9 mouse cellular contexts compared by ENCODE assay signal in genomic region chr2:11288531-11288846, GRCm38 (mm10).
A peak's percentile ranks its signal among the peaks of the same experiment; 100 is the strongest.
DNase-seq lines count a peak whose midpoint lies in the region; ATAC-seq lines count a peak whose summit lies in the region.
"Had no signal": no experiment of that assay in that cellular context is flagged by ENCODE, and none has a peak within 500 bp of the region (broad histone marks: within the 10 kb centered on the region; RNA-seq: fewer than 3 reads in every experiment).

No protein-coding gene starts in this region.

- H3K9ac ChIP-seq in limb, embryonic 13.5 days, result no peak overlapping the region

- peak; percentile 55; the same call in 1 of the 2 replicates for ATAC-seq in limb, embryonic 13.5 days (ENCODE audit: low FRiP score, low read depth)

- peaks cover 3% of the 10 kb centered on the region; the same call in 1 of the 2 replicates for H3K9me3 ChIP-seq in limb, embryonic 13.5 days

- 7% methylated on average over 7 of the region's 7 CpGs for WGBS in limb, embryonic 13.5 days

- no peak overlapping the region for H3K27ac ChIP-seq in limb, embryonic 13.5 days

- no peaks in the 10 kb centered on the region for H3K27me3 ChIP-seq in limb, embryonic 13.5 days
- no peaks in the 10 kb centered on the region for H3K27me3 ChIP-seq in splenic B cell, adult 2 months (ENCODE audit: control insufficient read depth, insufficient read depth, low read length, poor library complexity, severe bottlenecking)

- H3K4me2 ChIP-seq in limb, embryonic 13.5 days (replicated peaks), result peak overlapping the region; percentile 24; the same call in 1 of the 2 replicates

- no peaks in the 10 kb centered on the region for H3K36me3 ChIP-seq in limb, embryonic 13.5 days
- no peaks in the 10 kb centered on the region for H3K36me3 ChIP-seq in splenic B cell, adult 2 months (ENCODE audit: control insufficient read depth, insufficient read depth, low read length, poor library complexity, severe bottlenecking)

- H3K4me1 ChIP-seq in limb, embryonic 13.5 days, result no peaks in the 10 kb centered on the region

- H3K4me3 ChIP-seq in limb, embryonic 13.5 days, result no peak overlapping the region
- H3K4me3 ChIP-seq: erythroblast, embryonic 14.5 days had no signal

- DNase-seq in A20 (ENCODE audit: low read depth, low spot score), result peak; percentile 74
- peak; percentile 87 for DNase-seq in adrenal gland, postnatal 10 days
- peak; percentile 80 for DNase-seq in embryo, embryonic 9.5 days (ENCODE audit: extremely low spot score)
- DNase-seq in gastrocnemius, postnatal 4 days (ENCODE audit: low spot score in 2 of 2), result peak; percentile 75 to 78
- DNase-seq in kidney, adult 9 months, result peak; percentile 86
- peak; percentile 56 to 79 for DNase-seq in natural killer cell, adult 2 months (ENCODE audit: low spot score in 2 of 2)
- peak; percentile 83 for DNase-seq in splenic B cell, adult 2 months (ENCODE audit: low read depth, low spot score)
